Mouse (Mus musculus) adrenal gland, adult 18-20 months (tissue): ENCODE measurements around the gene S1pr2. TPM values are rescaled to one million over a fixed set of nuclear protein-coding genes. Genes with fewer than 3 reads are reported as not detected.

ENCODE experiments used
- microRNA-seq, 2 experiments: library from miRNA; unstranded; fragments of <30 nt; microRNA quantifications; one replicate each; pipeline ENCODE4 v1.2.0; 2021; ENCODE audit warnings: borderline number of aligned reads in 2 of 2
- total RNA-seq, 2 experiments: library from RNA; stranded (reverse); gene quantifications; 1 replicate in 1 of 2; 2 replicates in 1 of 2; pipeline ENCODE4 v1.2.3; 2021

Gene S1pr2
- total RNA-seq, 2 experiments from 2014 or later = 18.3 to 22.0 TPM

Small RNAs within 50 kb of the gene (microRNA-seq; reads per million reads assigned to microRNA genes)
- 0 to 2.8 reads per million in 2 experiments for gene Mir7081

Other genes starting within 250 kb of the S1pr2 start
- gene Olfm2, start 230.4 kb downstream of the S1pr2 start, total RNA-seq = under 1 TPM; 0.53 to 0.58 TPM
- gene Col5a3, start 161.7 kb downstream of the S1pr2 start, total RNA-seq = 100 to 1,000 TPM; 123 to 412 TPM
- not detected for gene Rdh8, start 158.3 kb downstream of the S1pr2 start, total RNA-seq
- gene A230050P20Rik, start 108.1 kb downstream of the S1pr2 start, total RNA-seq = 10 to 100 TPM; 14.7 to 17.5 TPM
- 1 to 10 TPM; 3.2 to 3.6 TPM for gene Angptl6, start 97.1 kb downstream of the S1pr2 start, total RNA-seq
- 10 to 100 TPM; 39.8 to 41.1 TPM for gene Ppan, start 88.6 kb downstream of the S1pr2 start, total RNA-seq
- gene Eif3g, start 78.2 kb downstream of the S1pr2 start, total RNA-seq = 100 to 1,000 TPM; 156 to 162 TPM
- 10 to 100 TPM; 33.6 to 34.9 TPM for gene Dnmt1, start 16.9 kb downstream of the S1pr2 start, total RNA-seq
- 100 to 1,000 TPM; 122 to 124 TPM for gene Mrpl4, start 26.0 kb upstream of the S1pr2 start, total RNA-seq
- 10 to 100 TPM in 1 of 2 experiments, 1 to 10 TPM in 1; 9.0 to 31.8 TPM for gene Icam1, start 39.2 kb upstream of the S1pr2 start, total RNA-seq
- 1 to 10 TPM; 1.2 to 4.8 TPM for gene Icam4, start 52.6 kb upstream of the S1pr2 start, total RNA-seq
- under 1 TPM; 0.13 to 0.23 TPM for gene Icam5, start 55.3 kb upstream of the S1pr2 start, total RNA-seq
- not detected for gene Zglp1, start 90.3 kb upstream of the S1pr2 start, total RNA-seq
- under 1 TPM; 0.53 to 0.80 TPM for gene Gm49373, start 96.3 kb upstream of the S1pr2 start, total RNA-seq
- gene Fdx1l, start 96.8 kb upstream of the S1pr2 start, total RNA-seq = 10 to 100 TPM; 38.3 to 39.2 TPM
- gene Gm38431, start 115.2 kb upstream of the S1pr2 start, total RNA-seq = 1 to 10 TPM; 1.8 to 1.9 TPM
- gene Raver1, start 115.2 kb upstream of the S1pr2 start, total RNA-seq = 10 to 100 TPM; 42.9 to 47.1 TPM
- gene Tyk2, start 154.5 kb upstream of the S1pr2 start, total RNA-seq = 10 to 100 TPM; 14.0 to 14.5 TPM
- gene Cdc37, start 173.2 kb upstream of the S1pr2 start, total RNA-seq = 100 to 1,000 TPM; 175 to 181 TPM
- 10 to 100 TPM in 1 of 2 experiments, 1 to 10 TPM in 1; 6.2 to 13.3 TPM for gene Pde4a, start 188.9 kb upstream of the S1pr2 start, total RNA-seq